Mouse (Mus musculus): Measurements from ENCODE around the gene 1110002E22Rik. TPM values are rescaled to one million over a fixed set of nuclear protein-coding genes. Genes with fewer than 3 reads are reported as not detected.

Gene 1110002E22Rik
- polyA plus RNA-seq (2015; fragmentation: Nextera tagmentation; extraction: Ambion mirVana), result 0.01 and 0.06 TPM in 2 replicates

GRCm38 (mm10) chr3:138064732-138065645 is at the start of gene 1110002E22Rik:
Gene 1110002E22Rik, plus strand, starts transcription at chr3:138065052.
- DNase-seq (no peak), ATAC-seq (no peak)
- Histone ChIP-seq H3K4me2 (ENCODE audit: low read depth, low read length) (no peak within 1 kb of the TSS), H3K27ac (ENCODE audit: low read depth) (no peak within 1 kb of the TSS), H3K9ac (replicated peaks) (no peak within 1 kb of the TSS), H3K36me3 (replicated peaks; ENCODE audit: insufficient read depth, low read length) (no peaks in the 10 kb centered on the region), H3K27me3 (ENCODE audit: insufficient read depth, low read length) (no peaks in the 10 kb centered on the region), H3K4me1 (ENCODE audit: insufficient read depth) (no peaks in the 10 kb centered on the region), H3K4me3 (ENCODE audit: low read depth, low read length) (no peak within 1 kb of the TSS), H3K9me3 (ENCODE audit: low read length) (no peaks in the 10 kb centered on the region)
- TF ChIP-seq CTCF (IDR thresholded peaks at IDR 0.05; ENCODE audit: low read depth), result no peak
- no peak for TF ChIP-seq EP300 (IDR thresholded peaks at IDR 0.05; ENCODE audit: low read depth)
- 76% methylated on average over 33 of the region's 33 CpGs for WGBS (ENCODE audit: insufficient replicate concordance)

GRCm38 (mm10) chr3:138016810-138017209 is 48.0 kb upstream of the 1110002E22Rik start:
- no peak for ATAC-seq
- no peak for DNase-seq
- Histone ChIP-seq H3K4me3 (ENCODE audit: low read depth, low read length) (no peak overlapping the region), H3K36me3 (replicated peaks; ENCODE audit: insufficient read depth, low read length) (no peaks in the 10 kb centered on the region), H3K4me1 (ENCODE audit: insufficient read depth) (peaks cover 2% of the 10 kb centered on the region; the same call in 1 of the 2 replicates), H3K27me3 (ENCODE audit: insufficient read depth, low read length) (no peaks in the 10 kb centered on the region), H3K4me2 (ENCODE audit: low read depth, low read length) (no peak overlapping the region), H3K9me3 (ENCODE audit: low read length) (no peaks in the 10 kb centered on the region), H3K27ac (ENCODE audit: low read depth) (no peak overlapping the region), H3K9ac (replicated peaks) (no peak overlapping the region)
- no peak for TF ChIP-seq CTCF (IDR thresholded peaks at IDR 0.05; ENCODE audit: low read depth)
- no peak for TF ChIP-seq EP300 (IDR thresholded peaks at IDR 0.05; ENCODE audit: low read depth)
- 84% methylated on average over 12 of the region's 12 CpGs for WGBS (ENCODE audit: insufficient replicate concordance)

- no peaks in the 10 kb centered on the region for H3K9me3 ChIP-seq (ENCODE audit: low read length)
- H3K4me3 ChIP-seq (ENCODE audit: low read depth, low read length), result no peak overlapping the region
- H3K4me1 ChIP-seq (ENCODE audit: insufficient read depth), result no peaks in the 10 kb centered on the region
- 67% methylated on average over 4 of the region's 4 CpGs for WGBS (ENCODE audit: insufficient replicate concordance)
- ATAC-seq (no peak), DNase-seq (no peak)
- TF ChIP-seq CTCF (IDR thresholded peaks at IDR 0.05; ENCODE audit: low read depth) (no peak), EP300 (IDR thresholded peaks at IDR 0.05; ENCODE audit: low read depth) (no peak)
- H3K9ac ChIP-seq (replicated peaks), result no peak overlapping the region
- H3K4me2 ChIP-seq (ENCODE audit: low read depth, low read length), result no peak overlapping the region
- no peaks in the 10 kb centered on the region for H3K36me3 ChIP-seq (replicated peaks; ENCODE audit: insufficient read depth, low read length)
- no peak overlapping the region for H3K27ac ChIP-seq (ENCODE audit: low read depth)
- no peaks in the 10 kb centered on the region for H3K27me3 ChIP-seq (ENCODE audit: insufficient read depth, low read length)
Observed at GRCm38 (mm10) chr3:138022003-138022402, 42.8 kb upstream of the 1110002E22Rik start.

- Histone ChIP-seq H3K27me3 (ENCODE audit: insufficient read depth, low read length) (no peaks in the 10 kb centered on the region), H3K4me1 (ENCODE audit: insufficient read depth) (no peaks in the 10 kb centered on the region), H3K9ac (replicated peaks) (no peak overlapping the region), H3K27ac (ENCODE audit: low read depth) (no peak overlapping the region), H3K36me3 (replicated peaks; ENCODE audit: insufficient read depth, low read length) (no peaks in the 10 kb centered on the region), H3K4me3 (ENCODE audit: low read depth, low read length) (no peak overlapping the region), H3K4me2 (ENCODE audit: low read depth, low read length) (no peak overlapping the region), H3K9me3 (ENCODE audit: low read length) (no peaks in the 10 kb centered on the region)
- TF ChIP-seq EP300 (IDR thresholded peaks at IDR 0.05; ENCODE audit: low read depth), result no peak
- TF ChIP-seq CTCF (IDR thresholded peaks at IDR 0.05; ENCODE audit: low read depth), result no peak
- 86% methylated on average over 4 of the region's 4 CpGs for WGBS (ENCODE audit: insufficient replicate concordance)
- DNase-seq (no peak), ATAC-seq (no peak)
Observed at GRCm38 (mm10) chr3:138022651-138023050, 42.2 kb upstream of the 1110002E22Rik start.

GRCm38 (mm10) chr3:138026286-138026685 is 38.6 kb upstream of the 1110002E22Rik start:
- Histone ChIP-seq H3K9ac (replicated peaks) (no peak overlapping the region), H3K27ac (ENCODE audit: low read depth) (no peak overlapping the region), H3K36me3 (replicated peaks; ENCODE audit: insufficient read depth, low read length) (no peaks in the 10 kb centered on the region), H3K27me3 (ENCODE audit: insufficient read depth, low read length) (no peaks in the 10 kb centered on the region), H3K4me3 (ENCODE audit: low read depth, low read length) (no peak overlapping the region), H3K4me2 (ENCODE audit: low read depth, low read length) (no peak overlapping the region), H3K4me1 (ENCODE audit: insufficient read depth) (no peaks in the 10 kb centered on the region), H3K9me3 (ENCODE audit: low read length) (no peaks in the 10 kb centered on the region)
- ATAC-seq (no peak), DNase-seq (no peak)
- no peak for TF ChIP-seq EP300 (IDR thresholded peaks at IDR 0.05; ENCODE audit: low read depth)
- no peak for TF ChIP-seq CTCF (IDR thresholded peaks at IDR 0.05; ENCODE audit: low read depth)
- whole genome bisulfite sequencing (ENCODE audit: insufficient replicate concordance), result 35% methylated on average over 10 of the region's 10 CpGs

GRCm38 (mm10) chr3:138027575-138028362 is 37.1 kb upstream of the 1110002E22Rik start:
- H3K4me1 ChIP-seq (ENCODE audit: insufficient read depth), result no peaks in the 10 kb centered on the region
- H3K4me2 ChIP-seq (ENCODE audit: low read depth, low read length), result no peak overlapping the region
- H3K9ac ChIP-seq (replicated peaks), result no peak overlapping the region
- DNase-seq (no peak), ATAC-seq (no peak)
- H3K27ac ChIP-seq (ENCODE audit: low read depth), result no peak overlapping the region
- no peak for TF ChIP-seq EP300 (IDR thresholded peaks at IDR 0.05; ENCODE audit: low read depth)
- TF ChIP-seq CTCF (IDR thresholded peaks at IDR 0.05; ENCODE audit: low read depth), result no peak
- no peak overlapping the region for H3K4me3 ChIP-seq (ENCODE audit: low read depth, low read length)
- 68% methylated on average over 5 of the region's 5 CpGs for WGBS (ENCODE audit: insufficient replicate concordance)
- no peaks in the 10 kb centered on the region for H3K27me3 ChIP-seq (ENCODE audit: insufficient read depth, low read length)
- H3K9me3 ChIP-seq (ENCODE audit: low read length), result no peaks in the 10 kb centered on the region
- H3K36me3 ChIP-seq (replicated peaks; ENCODE audit: insufficient read depth, low read length), result no peaks in the 10 kb centered on the region
